Mouse (Mus musculus) hindbrain, embryonic 14.5 days (tissue): ENCODE data around the gene Sp8. TPM values are rescaled to one million over a fixed set of nuclear protein-coding genes. Genes with fewer than 3 reads are reported as not detected.
A peak's percentile ranks its signal among the peaks of the same experiment; 100 is the strongest.

Source experiments
- ATAC-seq: fragments of 200-750 bp; cut with Nextera tagmentation; 2 replicates; pipeline ENCODE4 v1.8.0; 2017; ENCODE audit warnings: moderate number of reproducible peaks, mild to moderate bottlenecking, moderate TSS enrichment, moderate library complexity; ENCODE audit not compliant: low FRiP score
- DNase-seq: peaks from one replicate; pipeline ENCODE4 v3.0.0-alpha.2; 2015; ENCODE audit warnings: low spot score
- H3K27ac ChIP-seq: fragments of 300-500 bp; sonication (generic); 2 replicates; pipeline ENCODE4 v1.5.1; 2014; ENCODE audit warnings: mild to moderate bottlenecking, moderate library complexity
- H3K27me3 ChIP-seq: fragments of 300-500 bp; sonication (generic); 2 replicates; pipeline ENCODE4 v1.6.1; 2014; ENCODE audit warnings: mild to moderate bottlenecking, low read length, mixed read lengths; ENCODE audit not compliant: control insufficient read depth, insufficient read depth
- H3K36me3 ChIP-seq: fragments of 300-500 bp; sonication (generic); replicated peaks from 2 replicates; pipeline ENCODE4 v1.6.1; 2014; ENCODE audit not compliant: control insufficient read depth, insufficient read depth
- H3K4me1 ChIP-seq: fragments of 300-500 bp; sonication (generic); replicated peaks from 2 replicates; pipeline ENCODE4 v1.6.1; 2014; ENCODE audit warnings: antibody characterized with exemption, low read length, mixed read lengths; ENCODE audit not compliant: control insufficient read depth, insufficient read depth
- H3K4me2 ChIP-seq: fragments of 300-500 bp; sonication (generic); replicated peaks from 2 replicates; pipeline ENCODE4 v1.6.1; 2014; ENCODE audit warnings: mild to moderate bottlenecking, moderate library complexity
- H3K4me3 ChIP-seq: fragments of 300-500 bp; sonication (generic); replicated peaks from 2 replicates; pipeline ENCODE4 v1.5.1; 2014; ENCODE audit warnings: mild to moderate bottlenecking, low read length
- H3K9ac ChIP-seq: fragments of 300-500 bp; sonication (generic); 2 replicates; pipeline ENCODE4 v1.6.1; 2014
- H3K9me3 ChIP-seq: fragments of 300-500 bp; sonication (generic); 2 replicates; pipeline ENCODE4 v1.6.1; 2016; ENCODE audit warnings: low read length; ENCODE audit not compliant: control insufficient read depth
- WGBS: fragments of 180-500 bp; shearing (Covaris S2); extraction: QIAGEN DNeasy Blood & Tissue Kit; methylation state at CpG from one replicate; pipeline ENCODE4 v1.1.7; 2014; 5-methylcytosine and 5-hydroxymethylcytosine counted together
- polyA plus RNA-seq: library from polyadenylated mRNA; unstranded; fragments of >200 nt; fragmentation: Nextera tagmentation; extraction: Ambion mirVana; gene quantifications from 2 replicates; pipeline ENCODE4 v1.2.1, GENCODE M21; 2014

The Sp8 gene
- polyA plus RNA-seq: 3.3 TPM in 2 replicates

- peak within 1 kb of the TSS; percentile 40 for H3K4me3 ChIP-seq
- peaks cover 99% of the 10 kb centered on the region for H3K27me3 ChIP-seq
- H3K4me1 ChIP-seq: peaks cover 9% of the 10 kb centered on the region
- peak within 1 kb of the TSS; percentile 53 for H3K4me2 ChIP-seq
- no peaks in the 10 kb centered on the region for H3K9me3 ChIP-seq
- H3K9ac ChIP-seq: peak within 1 kb of the TSS; percentile 31; the same call in 1 of the 2 replicates
- 3% methylated on average over 6 of the region's 6 CpGs for WGBS
- H3K36me3 ChIP-seq: no peaks in the 10 kb centered on the region
- ATAC-seq (no peak), DNase-seq (no peak)
- 0 out of 2 replicates have a peak within 1 kb of the TSS, but pooled peaks have one; percentile 11 for H3K27ac ChIP-seq
These were observed at the start of gene Sp8 for GRCm38 (mm10) chr12:118846221-118846620. Sp8 (plus strand) TSS chr12:118846329.

- 0 out of 2 replicates have a peak, but pooled peaks cover 5% of the 10 kb centered on the region for H3K4me1 ChIP-seq
- H3K4me2 ChIP-seq: peak overlapping the region; percentile 33
- ATAC-seq (peak; percentile 48; the same call in 1 of the 2 replicates), DNase-seq (no peak)
- H3K4me3 ChIP-seq: no peak overlapping the region
- H3K27me3 ChIP-seq: peaks cover 7% of the 10 kb centered on the region; the same call in 1 of the 2 replicates
- no peak overlapping the region for H3K9ac ChIP-seq
- H3K9me3 ChIP-seq: no peaks in the 10 kb centered on the region
- WGBS: 1% methylated on average over 17 of the region's 17 CpGs
- no peaks in the 10 kb centered on the region for H3K36me3 ChIP-seq
- H3K27ac ChIP-seq: no peak overlapping the region
These were observed 34.7 kb upstream of the Sp8 start for GRCm38 (mm10) chr12:118811328-118811961.

DNA sequence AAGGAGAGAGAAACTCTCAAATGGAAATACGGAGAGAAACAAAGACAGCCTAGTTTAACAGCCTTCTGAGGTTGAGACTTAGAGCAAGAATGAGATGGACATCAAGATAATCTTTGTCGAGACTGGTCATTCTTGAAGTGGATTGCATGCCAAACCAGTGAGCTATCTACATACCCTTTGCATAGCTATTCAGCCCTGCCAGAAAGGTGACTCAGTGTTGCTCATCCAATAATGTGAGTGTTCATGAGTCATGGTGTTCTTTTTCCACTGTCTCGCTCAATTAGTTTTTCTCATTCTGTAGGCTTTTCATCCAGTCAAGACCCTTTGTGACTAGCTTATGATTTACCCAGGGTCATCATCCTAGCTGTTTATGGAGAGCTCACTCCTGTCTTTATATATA is 31.6 kb upstream of the Sp8 start:
- ATAC-seq (no peak), DNase-seq (no peak)
- 91% methylated on average over 3 of the region's 3 CpGs for WGBS
- Histone ChIP-seq H3K36me3 (no peaks in the 10 kb centered on the region), H3K4me1 (0 out of 2 replicates have a peak, but pooled peaks cover 5% of the 10 kb centered on the region), H3K4me2 (no peak overlapping the region), H3K27ac (no peak overlapping the region), H3K9ac (no peak overlapping the region), H3K4me3 (no peak overlapping the region), H3K27me3 (0 out of 2 replicates have a peak, but pooled peaks cover 7% of the 10 kb centered on the region), H3K9me3 (no peaks in the 10 kb centered on the region)

DNA sequence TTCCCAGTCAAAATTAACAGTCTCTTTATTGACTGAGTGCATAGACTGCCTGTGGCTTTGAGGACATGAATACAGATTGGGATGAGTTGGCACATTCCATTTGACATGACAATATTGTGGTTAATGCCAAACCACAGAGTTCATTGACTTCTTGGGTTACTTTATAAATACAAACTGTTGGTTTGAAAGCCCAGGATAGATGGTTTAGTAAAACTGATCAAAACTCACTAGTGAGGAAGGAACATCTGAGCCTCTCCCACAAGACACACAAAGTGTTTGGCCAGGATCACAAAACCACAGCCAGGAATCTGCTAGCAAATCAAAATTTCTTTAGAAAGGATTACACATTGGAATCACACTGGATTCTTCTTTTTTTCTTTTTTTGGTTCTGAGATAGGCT is 30.0 kb upstream of the Sp8 start:
- H3K4me3 ChIP-seq: no peak overlapping the region
- no peak overlapping the region for H3K9ac ChIP-seq
- no peaks in the 10 kb centered on the region for H3K36me3 ChIP-seq
- 0 out of 2 replicates have a peak, but pooled peaks cover 5% of the 10 kb centered on the region for H3K4me1 ChIP-seq
- no peaks in the 10 kb centered on the region for H3K9me3 ChIP-seq
- DNase-seq (no peak), ATAC-seq (no peak)
- H3K27ac ChIP-seq: no peak overlapping the region
- 0 out of 2 replicates have a peak, but pooled peaks cover 7% of the 10 kb centered on the region for H3K27me3 ChIP-seq
- H3K4me2 ChIP-seq: no peak overlapping the region

DNA sequence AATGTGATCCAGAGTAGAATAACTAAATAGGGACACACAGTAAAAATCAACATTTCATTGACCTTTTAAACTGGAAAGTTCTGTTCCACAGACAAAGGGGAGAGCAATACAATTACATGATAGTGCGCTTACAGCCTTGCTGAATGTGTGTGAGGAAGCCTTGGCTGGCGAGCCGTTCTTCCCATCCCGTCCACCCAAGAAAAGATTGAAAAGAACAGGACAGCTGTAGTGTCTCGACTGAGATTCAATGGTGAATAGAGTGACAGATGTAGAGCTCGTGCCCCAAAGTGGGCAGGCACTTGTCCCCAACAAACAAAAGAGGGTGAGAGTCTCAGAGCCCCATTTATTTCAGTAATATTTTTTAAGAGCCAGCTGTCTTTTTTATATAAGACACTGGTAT is 16.2 kb upstream of the Sp8 start:
- Histone ChIP-seq H3K4me1 (no peaks in the 10 kb centered on the region), H3K4me2 (no peak overlapping the region)
- 28% methylated on average over 6 of the region's 6 CpGs for WGBS

DNA sequence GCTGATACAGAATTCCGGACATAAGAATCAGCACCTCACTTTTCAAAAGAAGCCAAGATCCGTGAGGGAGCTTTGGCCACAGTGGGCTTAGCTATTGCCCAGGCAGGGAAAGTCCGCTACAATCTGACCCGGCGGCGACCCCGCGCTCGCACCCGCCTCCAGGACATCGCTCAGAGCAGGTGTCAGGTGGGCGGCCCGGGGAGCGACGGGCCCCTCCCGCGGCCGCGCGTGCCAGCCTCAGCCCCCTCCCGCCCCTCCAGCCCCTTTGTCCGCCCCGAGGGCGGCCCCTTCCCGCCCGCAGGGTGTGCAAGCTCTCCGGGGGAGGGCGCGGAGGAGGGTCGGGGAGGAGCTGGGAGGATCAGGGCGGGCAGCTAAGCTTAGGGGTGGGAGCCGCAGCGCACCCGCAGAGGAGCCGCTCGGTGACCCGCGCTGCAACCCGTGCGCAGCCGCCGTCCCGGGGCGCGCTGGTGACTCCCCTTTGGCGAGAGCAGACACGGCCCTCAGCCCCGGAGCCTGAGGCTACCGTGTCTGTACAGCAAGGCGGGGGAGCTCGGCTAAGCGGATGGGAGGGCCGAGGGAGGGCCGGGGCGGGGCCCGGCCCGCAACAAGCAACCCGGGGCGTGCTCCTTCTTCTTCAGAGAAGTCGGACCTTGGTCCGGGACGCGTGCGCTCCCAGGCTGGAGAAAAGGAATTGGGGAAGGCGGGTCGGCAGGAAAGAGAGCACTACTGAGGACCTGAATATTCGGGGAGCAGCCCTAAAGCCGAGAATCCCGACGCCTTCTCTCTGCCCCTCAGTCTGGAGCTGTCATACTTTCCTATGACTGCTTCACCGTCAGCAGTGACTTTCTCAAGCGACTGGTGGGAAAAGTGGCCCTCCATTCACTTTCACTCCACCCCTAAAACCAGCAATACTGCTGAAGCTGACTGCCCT is 9.5 kb upstream of the Sp8 start:
- ATAC-seq (peak; percentile 78; the same call in 1 of the 2 replicates), DNase-seq (no peak)
- Histone ChIP-seq H3K4me2 (peak overlapping the region; percentile 65), H3K4me1 (peaks cover 9% of the 10 kb centered on the region), H3K27me3 (peaks cover 77% of the 10 kb centered on the region), H3K9me3 (no peaks in the 10 kb centered on the region), H3K9ac (peak overlapping the region; percentile 36; the same call in 1 of the 2 replicates), H3K36me3 (no peaks in the 10 kb centered on the region), H3K27ac (no peak overlapping the region), H3K4me3 (peak overlapping the region; percentile 37)
- 1% methylated on average over 62 of the region's 72 CpGs for WGBS

More for the DNA sequence above, 16.2 kb upstream of the Sp8 start:
- peaks cover 12% of the 10 kb centered on the region for H3K27me3 ChIP-seq
- H3K9ac ChIP-seq: no peak overlapping the region
- H3K9me3 ChIP-seq: no peaks in the 10 kb centered on the region
- no peak for DNase-seq
- ATAC-seq: no peak
- no peak overlapping the region for H3K4me3 ChIP-seq
- H3K36me3 ChIP-seq: no peaks in the 10 kb centered on the region
- H3K27ac ChIP-seq: no peak overlapping the region

- 3% methylated on average over 11 of the region's 11 CpGs for WGBS
- ATAC-seq: no peak
These were observed 8.8 kb upstream of the Sp8 start for GRCm38 (mm10) chr12:118837361-118837760.

DNA sequence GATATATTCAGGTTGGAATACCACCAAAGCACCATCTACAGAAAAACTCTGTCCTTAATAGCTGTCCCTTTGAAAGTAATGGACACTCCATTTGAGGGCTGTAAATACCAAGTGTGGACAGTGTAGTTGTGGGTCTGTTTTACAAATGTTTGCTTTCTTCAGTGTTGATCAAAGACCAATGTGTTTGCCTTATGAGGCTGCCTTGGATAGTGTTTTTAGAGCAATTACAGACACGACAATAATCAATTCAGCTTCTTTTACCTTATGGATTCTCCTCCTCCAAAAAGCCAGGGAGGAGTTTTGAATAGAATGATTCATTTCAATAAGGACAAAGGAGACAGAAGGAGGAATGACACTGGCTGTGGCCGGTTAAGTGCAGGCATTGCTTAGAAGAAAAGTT is 7.9 kb upstream of the Sp8 start:
- WGBS: 4% methylated on average over 2 of the region's 2 CpGs
- Histone ChIP-seq H3K4me2 (no peak overlapping the region), H3K9me3 (no peaks in the 10 kb centered on the region), H3K9ac (no peak overlapping the region), H3K27me3 (peaks cover 82% of the 10 kb centered on the region), H3K36me3 (no peaks in the 10 kb centered on the region), H3K27ac (no peak overlapping the region), H3K4me1 (peaks cover 9% of the 10 kb centered on the region), H3K4me3 (no peak overlapping the region)
- DNase-seq (no peak), ATAC-seq (no peak)

More at GRCm38 (mm10) chr12:118837361-118837760, 8.8 kb upstream of the Sp8 start:
- Histone ChIP-seq H3K27ac (no peak overlapping the region), H3K4me2 (peak overlapping the region; percentile 65), H3K36me3 (no peaks in the 10 kb centered on the region), H3K9me3 (no peaks in the 10 kb centered on the region), H3K27me3 (peaks cover 80% of the 10 kb centered on the region), H3K9ac (no peak overlapping the region), H3K4me1 (peaks cover 9% of the 10 kb centered on the region), H3K4me3 (peak overlapping the region; percentile 37; the same call in 1 of the 2 replicates)
- DNase-seq: no peak

DNA sequence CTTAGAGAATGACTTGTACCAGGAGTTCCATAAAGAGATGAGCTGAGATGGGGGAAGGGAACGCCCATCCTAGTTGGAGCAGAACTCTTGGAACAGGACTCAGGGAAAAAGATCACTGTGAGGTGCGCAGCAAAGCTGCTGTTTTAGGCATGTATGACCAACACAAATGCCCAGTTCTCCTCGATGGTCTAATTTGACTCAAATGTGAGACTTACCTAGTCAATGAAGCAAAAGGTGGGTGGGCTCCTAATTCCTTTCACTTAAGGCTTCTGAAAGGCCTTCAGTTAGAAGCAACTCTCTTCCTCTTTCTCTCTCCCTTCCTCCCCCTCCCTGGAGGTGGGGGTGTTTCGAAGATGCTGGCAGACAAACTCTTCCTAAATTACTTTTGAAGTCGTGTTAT is 6.7 kb upstream of the Sp8 start:
- no peaks in the 10 kb centered on the region for H3K36me3 ChIP-seq
- DNase-seq (no peak), ATAC-seq (no peak)
- no peak overlapping the region for H3K4me2 ChIP-seq
- no peaks in the 10 kb centered on the region for H3K9me3 ChIP-seq
- WGBS: 14% methylated on average over 5 of the region's 5 CpGs
- H3K4me3 ChIP-seq: no peak overlapping the region
- H3K27ac ChIP-seq: no peak overlapping the region
- peaks cover 9% of the 10 kb centered on the region for H3K4me1 ChIP-seq
- peaks cover 93% of the 10 kb centered on the region for H3K27me3 ChIP-seq
- no peak overlapping the region for H3K9ac ChIP-seq
